Mouse (Mus musculus) kidney, adult 11 months (tissue): ENCODE measurements around the gene Fam129a.

Experiments
- DNase-seq: peaks from one replicate; pipeline ENCODE4 v3.0.0; 2022

Gene Fam129a

GRCm38 (mm10) chr1:151667351-151668074 is 96.5 kb downstream of the Fam129a start:
- no peak for DNase-seq

DNA sequence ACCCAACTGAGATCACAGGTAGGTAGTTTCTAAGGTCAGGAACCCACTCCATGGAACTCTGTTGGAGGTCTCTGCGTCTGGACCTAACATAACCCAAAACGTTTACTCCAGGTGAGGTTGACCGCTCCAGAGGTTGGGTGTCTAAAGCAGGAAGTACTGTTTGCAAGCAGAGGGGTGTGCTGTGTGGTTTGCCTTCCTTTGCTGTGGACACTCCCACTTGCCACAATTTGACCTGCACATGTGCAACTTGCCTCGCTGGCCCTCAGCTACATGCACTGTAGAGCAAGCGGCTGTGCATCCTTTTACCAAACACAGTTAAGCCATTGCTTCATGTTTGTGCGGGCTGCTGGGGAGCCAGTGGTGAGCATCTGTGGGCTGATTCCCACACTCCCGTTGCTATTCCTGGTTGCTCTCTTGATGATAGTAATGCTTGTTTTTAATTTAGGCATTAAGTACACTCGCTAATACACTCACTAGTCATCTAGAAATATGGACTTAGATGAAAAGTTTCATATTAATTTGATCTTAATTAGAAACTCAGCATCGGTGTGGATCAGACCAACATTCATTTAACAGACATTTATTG is 99.1 kb downstream of the Fam129a start:
- DNase-seq: no peak

DNA sequence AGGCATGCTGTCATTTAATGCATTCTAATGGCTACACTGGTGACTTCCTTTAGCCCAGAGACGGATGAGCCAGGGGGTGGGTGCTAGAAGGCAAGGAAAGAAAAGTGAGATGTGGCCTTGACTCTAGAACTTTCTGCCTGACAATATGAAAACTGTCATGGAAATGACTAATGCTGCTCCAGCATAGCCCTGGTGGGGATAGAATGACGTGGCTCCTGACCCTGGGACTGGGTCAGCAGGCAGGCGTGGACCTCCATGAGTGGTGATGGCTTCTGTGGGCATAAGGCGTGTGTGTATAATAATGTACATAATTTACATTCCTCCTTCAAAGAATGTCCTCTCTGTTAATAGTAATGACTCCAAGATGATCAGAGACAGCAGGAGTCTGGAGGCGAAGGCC is 104.7 kb downstream of the Fam129a start:
- DNase-seq: no peak

DNA sequence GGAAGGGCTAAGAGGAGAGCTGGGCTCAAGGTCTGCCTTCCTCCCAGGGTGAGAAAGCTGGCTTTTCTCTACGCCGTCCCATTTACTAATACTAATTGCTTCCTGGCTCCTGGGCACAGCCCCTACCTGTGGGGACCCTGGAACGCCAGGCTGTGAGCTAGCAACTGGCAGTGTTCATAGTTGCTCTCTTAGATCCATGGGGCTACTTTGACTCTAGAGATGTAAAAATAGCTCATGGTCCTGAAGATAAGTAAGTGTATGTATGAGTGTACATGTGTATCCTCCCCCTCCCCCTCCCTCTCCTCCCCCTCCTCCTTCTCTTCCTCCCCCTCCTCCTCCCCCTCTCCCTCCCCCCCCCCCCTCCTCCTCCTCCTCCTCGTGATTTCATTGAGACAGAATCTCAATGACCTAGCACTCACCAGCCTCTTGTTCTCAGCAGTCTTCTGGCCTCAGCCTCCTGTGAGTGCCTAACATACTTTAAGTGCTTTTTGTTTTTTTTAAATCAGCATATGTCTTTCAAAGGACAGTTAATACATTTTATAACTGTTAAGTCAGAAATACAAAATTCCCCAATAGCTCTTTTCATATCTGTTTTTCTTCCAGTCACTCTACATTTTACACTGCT is 106.3 kb downstream of the Fam129a start:
- no peak for DNase-seq

GRCm38 (mm10) chr1:151677975-151678374 is 107.0 kb downstream of the Fam129a start:
- no peak for DNase-seq

DNA sequence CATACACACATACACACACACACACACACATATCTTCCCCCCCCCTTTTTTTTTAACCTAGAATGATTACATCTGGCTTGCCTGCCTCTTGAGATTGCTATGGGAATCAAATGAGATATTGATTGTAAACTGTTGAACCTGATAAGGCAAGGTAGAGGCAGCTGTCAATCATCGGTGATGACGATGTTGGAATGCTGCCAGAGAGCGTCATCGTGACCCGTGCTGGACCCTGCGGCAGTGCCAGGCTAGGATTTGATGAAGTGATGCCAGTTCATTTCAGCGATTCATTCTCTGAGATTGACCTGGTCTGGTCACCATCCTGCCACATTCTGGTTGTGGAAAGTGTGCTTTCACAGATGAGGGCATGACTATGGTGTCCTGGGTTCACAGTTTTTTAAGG is 108.2 kb downstream of the Fam129a start:
- DNase-seq: no peak

- DNase-seq: no peak
Measured at GRCm38 (mm10) chr1:151679883-151680613, 109.1 kb downstream of the Fam129a start.

DNA sequence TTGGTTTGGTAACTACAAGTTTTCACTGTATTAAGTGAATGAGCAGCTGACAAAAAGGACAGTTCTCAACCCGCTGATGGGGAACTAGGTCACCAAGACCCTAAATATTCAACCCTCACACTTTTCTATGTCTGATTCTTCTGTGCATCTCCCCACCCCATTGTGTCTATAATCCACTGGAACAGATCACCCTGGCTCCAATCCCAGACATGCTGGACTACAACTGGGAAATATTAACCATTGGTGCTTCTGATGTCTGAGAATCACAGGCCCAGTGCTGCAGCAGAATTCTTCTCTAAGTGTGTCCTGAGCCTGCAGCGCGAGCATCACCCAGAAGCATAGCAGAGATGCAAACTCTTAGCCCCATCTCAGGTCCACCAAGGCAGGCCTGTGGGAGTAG is 110.0 kb downstream of the Fam129a start:
- DNase-seq: no peak

DNA sequence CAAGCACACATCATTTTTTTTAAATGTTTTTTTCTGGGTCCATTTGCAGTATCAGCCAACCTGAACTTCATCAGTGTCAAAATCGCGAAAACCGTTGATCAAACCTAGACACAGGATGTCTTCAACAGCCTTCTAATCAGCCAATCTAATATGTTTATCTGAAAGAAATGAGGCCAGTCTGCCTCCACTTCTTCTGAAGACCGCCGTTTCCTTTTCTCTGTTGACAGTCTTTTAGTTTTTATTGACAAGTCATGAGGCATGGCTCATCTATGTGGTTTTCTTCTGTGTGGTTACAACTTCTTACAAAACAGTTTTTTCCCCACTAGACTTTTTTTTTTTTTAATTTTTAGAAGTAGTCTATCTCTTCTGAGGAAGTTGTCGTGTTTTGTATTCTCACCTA is 111.9 kb downstream of the Fam129a start:
- no peak for DNase-seq

DNA sequence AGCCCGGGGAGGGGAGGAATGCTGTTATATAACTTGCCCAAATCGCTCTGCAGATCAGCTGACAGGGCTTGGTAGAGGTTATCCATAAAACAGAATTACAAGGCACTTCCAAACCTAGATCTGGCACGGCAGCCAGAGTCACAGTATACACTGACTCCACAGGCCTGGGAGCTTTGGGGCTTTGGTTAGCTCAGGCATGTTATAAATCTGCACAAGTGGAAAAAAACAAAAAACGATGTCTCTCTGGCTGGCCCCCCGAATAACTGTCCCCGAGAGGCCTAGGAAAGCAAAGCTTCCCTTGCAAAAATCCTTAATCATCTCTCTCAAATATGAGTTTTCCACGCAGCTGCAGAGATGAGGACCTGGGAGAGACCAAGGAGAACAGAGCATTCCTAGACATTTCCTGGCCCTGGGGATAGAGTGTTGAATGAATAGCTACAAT is 113.5 kb downstream of the Fam129a start:
- no peak for DNase-seq

GRCm38 (mm10) chr1:151684978-151685377 is 114.0 kb downstream of the Fam129a start:
- no peak for DNase-seq

- no peak for DNase-seq
Measured at GRCm38 (mm10) chr1:151685666-151686309, 114.8 kb downstream of the Fam129a start.

GRCm38 (mm10) chr1:151686696-151687095 is 115.7 kb downstream of the Fam129a start:
- no peak for DNase-seq

GRCm38 (mm10) chr1:151689032-151689431 is 118.0 kb downstream of the Fam129a start:
- no peak for DNase-seq

GRCm38 (mm10) chr1:151689561-151689960 is 118.6 kb downstream of the Fam129a start:
- no peak for DNase-seq

- DNase-seq: no peak
Measured at GRCm38 (mm10) chr1:151690061-151690460, 119.1 kb downstream of the Fam129a start.

- DNase-seq: no peak
Measured at GRCm38 (mm10) chr1:151690583-151691193, 119.7 kb downstream of the Fam129a start.

GRCm38 (mm10) chr1:151692867-151693266 is 121.9 kb downstream of the Fam129a start:
- DNase-seq: peak; percentile 79

- DNase-seq: no peak
Measured at GRCm38 (mm10) chr1:151696751-151697150, 125.8 kb downstream of the Fam129a start.

- DNase-seq: no peak
Measured at GRCm38 (mm10) chr1:151697901-151698641, 127.1 kb downstream of the Fam129a start.

GRCm38 (mm10) chr1:151699363-151699762 is 128.4 kb downstream of the Fam129a start:
- peak; percentile 60 for DNase-seq

DNA sequence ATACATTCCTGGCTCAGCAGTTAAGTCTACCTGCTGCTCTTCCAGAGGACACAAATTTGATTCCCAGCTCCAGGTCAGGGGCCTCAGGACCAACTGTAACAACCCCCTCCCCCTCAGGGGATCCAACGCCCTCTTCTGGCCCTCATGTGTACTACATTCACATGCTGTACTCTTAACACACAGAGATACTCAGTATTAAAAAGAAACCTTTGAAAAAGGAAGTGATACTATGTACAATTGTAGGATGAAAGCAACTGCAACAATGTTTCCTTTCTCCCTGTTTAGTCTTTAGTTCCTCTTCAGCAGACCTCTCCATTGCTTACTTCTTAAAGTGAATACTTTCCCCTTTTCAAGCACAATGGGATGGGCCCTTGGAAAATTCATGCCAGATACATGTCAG is 131.8 kb downstream of the Fam129a start:
- no peak for DNase-seq
